Mouse (Mus musculus) skeletal muscle tissue, adult 2 months (tissue): Measurements from ENCODE around the gene Atrnl1.

Experiments used
- DNase-seq: peaks from one replicate; pipeline ENCODE4 v3.0.0-alpha.2; 2012; ENCODE audit warnings: low read depth, low spot score

Atrnl1 gene

GRCm38 (mm10) chr19:57916325-57916724 lies 305.5 kb downstream of the Atrnl1 start:
- DNase-seq: no peak

GRCm38 (mm10) chr19:57922991-57923390 lies 312.2 kb downstream of the Atrnl1 start:
- no peak for DNase-seq

- DNase-seq: no peak
These were observed 314.0 kb downstream of the Atrnl1 start for GRCm38 (mm10) chr19:57924856-57925255.

GRCm38 (mm10) chr19:57925681-57926080 lies 314.8 kb downstream of the Atrnl1 start:
- no peak for DNase-seq

- DNase-seq: peak; percentile 12
These were observed 315.5 kb downstream of the Atrnl1 start for GRCm38 (mm10) chr19:57926164-57926860.

GRCm38 (mm10) chr19:57926941-57927471 lies 316.2 kb downstream of the Atrnl1 start:
- no peak for DNase-seq

GRCm38 (mm10) chr19:57927566-57928523 lies 317.0 kb downstream of the Atrnl1 start:
- DNase-seq: no peak

GRCm38 (mm10) chr19:57931626-57932025 lies 320.8 kb downstream of the Atrnl1 start:
- DNase-seq: no peak

GRCm38 (mm10) chr19:57936865-57937264 lies 326.0 kb downstream of the Atrnl1 start:
- DNase-seq: no peak

GRCm38 (mm10) chr19:57939166-57939565 lies 328.3 kb downstream of the Atrnl1 start:
- DNase-seq: no peak

- no peak for DNase-seq
These were observed 330.7 kb downstream of the Atrnl1 start for GRCm38 (mm10) chr19:57941529-57941928.

- DNase-seq: peak; percentile 3
These were observed 331.4 kb downstream of the Atrnl1 start for GRCm38 (mm10) chr19:57942281-57942680.

- no peak for DNase-seq
These were observed 332.5 kb downstream of the Atrnl1 start for GRCm38 (mm10) chr19:57943308-57943707.

GRCm38 (mm10) chr19:57944680-57945079 lies 333.8 kb downstream of the Atrnl1 start:
- no peak for DNase-seq

GRCm38 (mm10) chr19:57945626-57946250 lies 334.9 kb downstream of the Atrnl1 start:
- no peak for DNase-seq

GRCm38 (mm10) chr19:57948489-57948888 lies 337.7 kb downstream of the Atrnl1 start:
- DNase-seq: no peak

- DNase-seq: no peak
These were observed 338.6 kb downstream of the Atrnl1 start for GRCm38 (mm10) chr19:57949260-57949917.

GRCm38 (mm10) chr19:57954131-57954530 lies 343.3 kb downstream of the Atrnl1 start:
- DNase-seq: no peak

- no peak for DNase-seq
These were observed 345.6 kb downstream of the Atrnl1 start for GRCm38 (mm10) chr19:57956459-57956858.

GRCm38 (mm10) chr19:57957363-57957762 lies 346.5 kb downstream of the Atrnl1 start:
- no peak for DNase-seq

GRCm38 (mm10) chr19:57958154-57958553 lies 347.3 kb downstream of the Atrnl1 start:
- no peak for DNase-seq
